Mouse (Mus musculus) forebrain, embryonic 13.5 days (tissue): Measurements from ENCODE around the gene Sarnp. TPM values are rescaled to one million over a fixed set of nuclear protein-coding genes. Genes with fewer than 3 reads are reported as not detected.

Experiments
- ATAC-seq: fragments of 200-750 bp; cut with Nextera tagmentation; 2 replicates; pipeline ENCODE4 v1.8.0; 2017
- H3K27ac ChIP-seq: fragments of 300-500 bp; sonication (generic); 2 replicates; pipeline ENCODE4 v1.5.1; 2015; ENCODE audit warnings: inconsistent platforms, mild to moderate bottlenecking, moderate library complexity
- H3K27me3 ChIP-seq: fragments of 300-500 bp; sonication (generic); 2 replicates; pipeline ENCODE4 v1.6.1; 2015; ENCODE audit warnings: mild to moderate bottlenecking, inconsistent platforms
- H3K36me3 ChIP-seq: fragments of 300-500 bp; sonication (generic); 2 replicates; pipeline ENCODE4 v1.6.1; 2015; ENCODE audit warnings: mild to moderate bottlenecking, inconsistent platforms; ENCODE audit not compliant: poor library complexity, severe bottlenecking
- H3K4me1 ChIP-seq: fragments of 300-500 bp; sonication (generic); 2 replicates; pipeline ENCODE4 v1.6.1; 2015; ENCODE audit warnings: inconsistent platforms
- H3K4me2 ChIP-seq: fragments of 300-500 bp; sonication (generic); 2 replicates; pipeline ENCODE4 v1.6.1; 2015; ENCODE audit warnings: inconsistent platforms, mild to moderate bottlenecking, moderate library complexity
- H3K4me3 ChIP-seq: fragments of 300-500 bp; sonication (generic); 2 replicates; pipeline ENCODE4 v1.5.1; 2015; ENCODE audit warnings: mild to moderate bottlenecking, inconsistent platforms
- H3K9ac ChIP-seq: fragments of 300-500 bp; sonication (generic); 2 replicates; pipeline ENCODE4 v1.6.1; 2015; ENCODE audit warnings: mild to moderate bottlenecking, inconsistent platforms
- H3K9me3 ChIP-seq: fragments of 300-500 bp; sonication (generic); replicated peaks from 2 replicates; pipeline ENCODE4 v1.6.1; 2016; ENCODE audit warnings: inconsistent platforms
- WGBS: fragments of 180-500 bp; shearing (Covaris S2); methylation state at CpG from one replicate; pipeline ENCODE4 v1.1.7; 2015; 5-methylcytosine and 5-hydroxymethylcytosine counted together
- polyA plus RNA-seq: library from polyadenylated mRNA; unstranded; fragments of >200 nt; fragmentation: Nextera tagmentation; extraction: Ambion mirVana; gene quantifications from 2 replicates; pipeline ENCODE4 v1.2.1, GENCODE M21; 2015

Gene Sarnp
- 244 and 278 TPM in 2 replicates for polyA plus RNA-seq

GRCm38 (mm10) chr10:128817033-128817432, at the start of gene Sarnp:
TSS of gene Sarnp (plus strand) at chr10:128817333.
- no peak for ATAC-seq
- peaks cover 72% of the 10 kb centered on the region for H3K36me3 ChIP-seq
- H3K27me3 ChIP-seq: no peaks in the 10 kb centered on the region
- H3K27ac ChIP-seq: no peak within 1 kb of the TSS
- H3K4me3 ChIP-seq: no peak within 1 kb of the TSS
- H3K9me3 ChIP-seq: no peaks in the 10 kb centered on the region
- peaks cover 9% of the 10 kb centered on the region for H3K4me1 ChIP-seq
- H3K9ac ChIP-seq: no peak within 1 kb of the TSS
- H3K4me2 ChIP-seq: no peak within 1 kb of the TSS
- 92% methylated on average over 13 of the region's 13 CpGs for WGBS

- ATAC-seq: no peak
- no peaks in the 10 kb centered on the region for H3K27me3 ChIP-seq
- H3K4me3 ChIP-seq: no peak overlapping the region
- 87% methylated on average over 2 of the region's 2 CpGs for WGBS
- no peak overlapping the region for H3K4me2 ChIP-seq
- H3K27ac ChIP-seq: no peak overlapping the region
- H3K9ac ChIP-seq: no peak overlapping the region
- no peaks in the 10 kb centered on the region; the same call in 1 of the 2 replicates for H3K36me3 ChIP-seq
- H3K4me1 ChIP-seq: no peaks in the 10 kb centered on the region
- H3K9me3 ChIP-seq: no peaks in the 10 kb centered on the region
These were observed 44.2 kb upstream of the Sarnp start for GRCm38 (mm10) chr10:128772895-128773294.

GRCm38 (mm10) chr10:128773685-128774084, 43.4 kb upstream of the Sarnp start:
- Histone ChIP-seq H3K36me3 (no peaks in the 10 kb centered on the region), H3K4me2 (no peak overlapping the region), H3K4me1 (no peaks in the 10 kb centered on the region), H3K9ac (no peak overlapping the region), H3K27ac (no peak overlapping the region), H3K4me3 (no peak overlapping the region), H3K27me3 (no peaks in the 10 kb centered on the region), H3K9me3 (no peaks in the 10 kb centered on the region)
- no peak for ATAC-seq
- 29% methylated on average over 5 of the region's 5 CpGs for WGBS

GRCm38 (mm10) chr10:128778441-128778840, 38.7 kb upstream of the Sarnp start:
- no peak for ATAC-seq
- WGBS: 88% methylated on average over 2 of the region's 2 CpGs
- H3K27ac ChIP-seq: no peak overlapping the region

GRCm38 (mm10) chr10:128779011-128779795, 37.9 kb upstream of the Sarnp start:
- peaks cover 12% of the 10 kb centered on the region for H3K9me3 ChIP-seq
- H3K4me3 ChIP-seq: no peak overlapping the region
- WGBS: 41% methylated on average over 8 of the region's 8 CpGs
- ATAC-seq: no peak
- H3K9ac ChIP-seq: no peak overlapping the region
- H3K36me3 ChIP-seq: no peaks in the 10 kb centered on the region
- H3K4me2 ChIP-seq: no peak overlapping the region
- no peaks in the 10 kb centered on the region for H3K4me1 ChIP-seq
- H3K27me3 ChIP-seq: no peaks in the 10 kb centered on the region
- H3K27ac ChIP-seq: no peak overlapping the region

More at GRCm38 (mm10) chr10:128778441-128778840, 38.7 kb upstream of the Sarnp start:
- H3K4me2 ChIP-seq: no peak overlapping the region
- H3K4me1 ChIP-seq: no peaks in the 10 kb centered on the region
- 0 out of 2 replicates have a peak, but pooled peaks cover 4% of the 10 kb centered on the region for H3K9me3 ChIP-seq
- no peak overlapping the region for H3K9ac ChIP-seq
- no peaks in the 10 kb centered on the region for H3K36me3 ChIP-seq
- H3K4me3 ChIP-seq: no peak overlapping the region
- H3K27me3 ChIP-seq: no peaks in the 10 kb centered on the region

- peaks cover 20% of the 10 kb centered on the region for H3K9me3 ChIP-seq
- no peaks in the 10 kb centered on the region for H3K36me3 ChIP-seq
- H3K4me1 ChIP-seq: no peaks in the 10 kb centered on the region
- 89% methylated on average over 1 of the region's 1 CpGs for WGBS
- no peak overlapping the region for H3K27ac ChIP-seq
- no peaks in the 10 kb centered on the region for H3K27me3 ChIP-seq
- ATAC-seq: no peak
- H3K4me2 ChIP-seq: no peak overlapping the region
- no peak overlapping the region for H3K4me3 ChIP-seq
- no peak overlapping the region for H3K9ac ChIP-seq
These were observed 36.9 kb upstream of the Sarnp start for GRCm38 (mm10) chr10:128780200-128780599.

- WGBS: 69% methylated on average over 7 of the region's 7 CpGs
- no peak for ATAC-seq
- no peaks in the 10 kb centered on the region for H3K36me3 ChIP-seq
These were observed 26.6 kb upstream of the Sarnp start, which contains the start of gene Mmp19 for GRCm38 (mm10) chr10:128790398-128791124. TSS of gene Mmp19 (plus strand) at chr10:128790910.

GRCm38 (mm10) chr10:128792041-128792440, 25.1 kb upstream of the Sarnp start:
- H3K36me3 ChIP-seq: no peaks in the 10 kb centered on the region
- H3K27ac ChIP-seq: no peak overlapping the region

More at GRCm38 (mm10) chr10:128790398-128791124, 26.6 kb upstream of the Sarnp start, which contains the start of gene Mmp19:
- Histone ChIP-seq H3K27ac (no peak within 1 kb of the TSS), H3K4me2 (no peak within 1 kb of the TSS), H3K4me1 (no peaks in the 10 kb centered on the region), H3K9me3 (no peaks in the 10 kb centered on the region), H3K4me3 (no peak within 1 kb of the TSS), H3K27me3 (no peaks in the 10 kb centered on the region), H3K9ac (no peak within 1 kb of the TSS)

GRCm38 (mm10) chr10:128793258-128793657, 23.9 kb upstream of the Sarnp start:
- ATAC-seq: no peak
- no peaks in the 10 kb centered on the region for H3K4me1 ChIP-seq
- no peaks in the 10 kb centered on the region for H3K36me3 ChIP-seq

More at GRCm38 (mm10) chr10:128792041-128792440, 25.1 kb upstream of the Sarnp start:
- no peak overlapping the region for H3K9ac ChIP-seq
- no peaks in the 10 kb centered on the region for H3K27me3 ChIP-seq
- no peak overlapping the region for H3K4me3 ChIP-seq
- no peaks in the 10 kb centered on the region for H3K9me3 ChIP-seq
- no peaks in the 10 kb centered on the region for H3K4me1 ChIP-seq
- no peak for ATAC-seq
- H3K4me2 ChIP-seq: no peak overlapping the region

GRCm38 (mm10) chr10:128794391-128794790, 22.7 kb upstream of the Sarnp start:
- ATAC-seq: no peak
- Histone ChIP-seq H3K4me1 (no peaks in the 10 kb centered on the region), H3K36me3 (peaks cover 7% of the 10 kb centered on the region; the same call in 1 of the 2 replicates), H3K27ac (no peak overlapping the region), H3K9me3 (no peaks in the 10 kb centered on the region), H3K4me3 (no peak overlapping the region), H3K9ac (no peak overlapping the region), H3K27me3 (no peaks in the 10 kb centered on the region), H3K4me2 (no peak overlapping the region)
- WGBS: 89% methylated on average over 5 of the region's 5 CpGs

More at GRCm38 (mm10) chr10:128793258-128793657, 23.9 kb upstream of the Sarnp start:
- Histone ChIP-seq H3K27ac (no peak overlapping the region), H3K9me3 (no peaks in the 10 kb centered on the region), H3K4me2 (no peak overlapping the region), H3K27me3 (no peaks in the 10 kb centered on the region), H3K9ac (no peak overlapping the region), H3K4me3 (no peak overlapping the region)
- 96% methylated on average over 1 of the region's 1 CpGs for WGBS

- ATAC-seq: no peak
- no peak overlapping the region for H3K27ac ChIP-seq
- H3K9ac ChIP-seq: no peak overlapping the region
- no peaks in the 10 kb centered on the region for H3K9me3 ChIP-seq
- H3K4me3 ChIP-seq: no peak overlapping the region
- no peaks in the 10 kb centered on the region for H3K4me1 ChIP-seq
- H3K36me3 ChIP-seq: peaks cover 17% of the 10 kb centered on the region
- H3K27me3 ChIP-seq: no peaks in the 10 kb centered on the region
- WGBS: 93% methylated on average over 3 of the region's 3 CpGs
- no peak overlapping the region for H3K4me2 ChIP-seq
These were observed 21.6 kb upstream of the Sarnp start for GRCm38 (mm10) chr10:128795581-128795980.

GRCm38 (mm10) chr10:128798676-128799075, 18.5 kb upstream of the Sarnp start:
- no peaks in the 10 kb centered on the region for H3K27me3 ChIP-seq
- ATAC-seq: no peak

More at GRCm38 (mm10) chr10:128798676-128799075, 18.5 kb upstream of the Sarnp start:
- H3K4me2 ChIP-seq: no peak overlapping the region
- H3K9ac ChIP-seq: no peak overlapping the region
- WGBS: 95% methylated on average over 8 of the region's 8 CpGs
- H3K36me3 ChIP-seq: peaks cover 34% of the 10 kb centered on the region
- peaks cover 16% of the 10 kb centered on the region for H3K4me1 ChIP-seq
- H3K9me3 ChIP-seq: no peaks in the 10 kb centered on the region
- H3K4me3 ChIP-seq: no peak overlapping the region
- H3K27ac ChIP-seq: no peak overlapping the region
